Mouse (Mus musculus): Measurements from ENCODE around the gene Serpinb3d.
"Not testable (repeated sequence)": the region's sequence is repeated elsewhere in the genome, so short reads cannot be mapped to it uniquely, and the experiment has no call there.

Gene Serpinb3d

GRCm38 (mm10) chr1:107083406-107083805 is at the start of gene Serpinb3d:
Serpinb3d (minus strand) TSS chr1:107083506.
- DNase-seq, result no peak

- DNase-seq, result not testable (repeated sequence)
Observed at GRCm38 (mm10) chr1:107127453-107127852, 44.1 kb upstream of the Serpinb3d start.

GRCm38 (mm10) chr1:107098417-107098816 is 15.1 kb upstream of the Serpinb3d start:
- DNase-seq, result no peak

- DNase-seq, result no peak
Observed at GRCm38 (mm10) chr1:107052203-107052602, 31.1 kb downstream of the Serpinb3d start, which contains the start of gene Serpinb3a. Serpinb3a (minus strand) TSS chr1:107052303.

GRCm38 (mm10) chr1:107034236-107034635 is 49.1 kb downstream of the Serpinb3d start:
- peak; percentile 18 for DNase-seq

All from layer of hippocampus, adult 9-11 months (tissue).